Mouse (Mus musculus) embryo, embryonic 11 days (tissue): ENCODE data around the gene Usp35.

Experiments used
- DNase-seq: peaks from one replicate; pipeline ENCODE4 v3.0.0-alpha.2; 2015

Gene Usp35

GRCm38 (mm10) chr7:97313364-97313995, 18.3 kb downstream of the Usp35 start:
- DNase-seq, result no peak

- DNase-seq, result no peak
These were observed 19.0 kb downstream of the Usp35 start for GRCm38 (mm10) chr7:97312856-97313255.

DNA sequence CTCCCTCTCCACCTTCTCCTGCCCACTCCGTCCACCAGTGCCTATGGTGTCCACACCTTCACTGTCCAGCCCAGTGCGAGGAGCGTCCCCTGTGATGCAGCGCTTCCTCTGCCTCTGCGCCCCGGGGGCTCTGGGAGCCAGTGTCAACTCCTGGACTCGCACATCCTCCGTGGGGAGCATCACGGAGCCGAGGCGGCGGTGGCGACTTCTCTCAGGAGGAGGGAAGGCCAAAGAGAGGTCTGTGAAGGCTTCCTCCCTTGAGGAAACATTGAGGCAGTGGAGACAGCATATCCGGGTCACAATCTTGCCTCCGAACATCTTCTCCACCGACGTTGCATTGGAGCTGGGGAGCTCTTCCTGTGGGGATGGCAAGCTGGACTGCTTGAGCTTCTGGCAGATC, 19.6 kb downstream of the Usp35 start:
- no peak for DNase-seq

- DNase-seq, result no peak
These were observed 20.2 kb downstream of the Usp35 start for GRCm38 (mm10) chr7:97311620-97312019.

DNA sequence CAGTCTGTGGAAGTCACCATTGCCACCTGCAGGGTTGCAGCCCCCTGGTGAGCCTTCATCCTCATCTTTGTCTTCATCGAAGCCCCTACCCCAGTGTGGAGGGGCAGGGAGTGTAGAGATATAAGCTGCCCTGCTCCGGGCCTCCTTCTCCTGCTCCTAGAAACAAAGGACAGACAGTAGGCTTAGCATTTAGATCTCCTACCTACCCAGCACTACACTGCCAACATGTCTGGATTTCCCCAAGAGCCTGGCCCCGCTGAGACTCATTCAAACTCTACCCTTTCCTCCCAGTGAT, 21.5 kb downstream of the Usp35 start:
- DNase-seq, result no peak

DNA sequence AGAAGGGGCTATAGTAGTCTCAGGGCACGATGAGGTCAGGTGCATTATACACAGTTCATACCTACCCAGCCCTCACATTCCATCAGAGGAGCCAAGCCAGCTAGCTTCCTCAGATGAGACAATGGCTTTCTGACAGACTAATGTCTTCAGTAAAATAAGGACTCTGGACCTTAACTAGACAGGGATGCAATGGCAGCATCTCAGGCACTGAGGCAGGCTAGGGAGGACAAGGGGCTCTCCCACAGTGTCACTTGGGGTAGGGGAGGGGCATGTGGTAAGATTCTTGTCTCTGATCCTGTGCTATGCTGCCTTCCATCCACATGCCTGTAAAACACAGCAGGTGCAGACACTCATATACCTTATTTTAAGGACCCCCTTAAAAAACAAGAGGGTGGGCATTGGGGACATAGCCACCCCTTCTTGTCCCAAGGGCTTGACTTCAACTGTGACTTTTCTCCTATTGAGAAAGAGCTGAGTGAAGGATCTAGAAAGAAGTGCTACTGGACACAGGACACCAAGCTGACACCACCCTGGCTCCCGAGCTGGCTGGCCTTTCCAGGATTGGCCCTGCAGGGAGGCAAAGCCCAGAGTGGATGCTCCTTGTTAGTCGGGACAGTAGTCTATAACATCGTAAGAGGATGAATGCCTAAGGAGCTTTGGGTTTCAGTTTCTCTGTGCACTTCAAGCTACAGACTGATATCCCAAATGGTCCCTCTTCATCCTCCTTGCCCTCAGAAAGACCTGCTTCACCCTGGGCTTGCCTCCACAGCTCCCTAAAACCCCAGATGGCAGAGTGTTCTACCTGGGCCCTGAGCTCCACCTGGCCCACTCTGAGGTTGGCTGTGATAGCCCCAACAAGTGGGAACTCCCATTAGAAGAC, 22.1 kb downstream of the Usp35 start:
- no peak for DNase-seq

GRCm38 (mm10) chr7:97307546-97307945, 24.3 kb downstream of the Usp35 start:
- DNase-seq, result no peak

DNA sequence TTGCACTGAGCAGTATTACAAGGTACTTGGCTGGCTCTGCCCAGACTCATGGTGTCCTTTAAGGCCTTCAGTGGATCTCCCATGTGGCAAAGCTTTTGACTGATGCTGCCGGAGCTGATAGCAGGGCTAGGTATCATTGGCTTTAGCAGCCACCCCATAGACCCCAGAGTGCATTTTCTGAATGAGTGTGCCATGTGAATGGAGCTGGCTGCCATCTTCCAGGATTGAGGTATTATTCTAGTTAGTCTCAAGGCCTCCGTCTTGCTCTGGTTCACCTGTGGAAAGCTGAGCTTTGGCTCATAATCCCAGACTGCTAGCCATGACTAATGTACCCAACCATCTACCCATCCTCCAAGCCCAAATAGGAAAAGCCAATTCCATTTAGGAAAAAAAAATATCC, 25.0 kb downstream of the Usp35 start:
- no peak for DNase-seq

DNA sequence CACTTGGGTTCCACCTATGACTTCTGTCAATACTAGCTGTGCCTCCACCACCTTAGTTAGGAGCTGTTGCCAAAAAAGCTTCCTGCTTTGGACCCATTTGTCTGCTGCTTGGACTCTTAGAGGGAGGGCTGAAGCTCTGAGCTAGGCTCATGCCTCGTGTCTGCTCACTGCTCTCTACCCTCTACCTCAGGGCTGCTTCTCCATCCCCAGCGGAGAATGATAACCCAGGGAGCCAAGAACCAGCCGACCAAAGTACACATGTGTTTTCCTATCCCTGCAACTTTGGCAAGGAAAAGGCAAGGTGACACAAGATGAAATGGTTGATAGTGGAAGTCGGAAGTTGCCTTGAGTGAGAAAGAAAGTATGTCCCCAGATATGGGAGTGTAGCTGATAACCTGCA, 26.6 kb downstream of the Usp35 start:
- DNase-seq, result no peak

GRCm38 (mm10) chr7:97304471-97304870, 27.3 kb downstream of the Usp35 start:
- no peak for DNase-seq

DNA sequence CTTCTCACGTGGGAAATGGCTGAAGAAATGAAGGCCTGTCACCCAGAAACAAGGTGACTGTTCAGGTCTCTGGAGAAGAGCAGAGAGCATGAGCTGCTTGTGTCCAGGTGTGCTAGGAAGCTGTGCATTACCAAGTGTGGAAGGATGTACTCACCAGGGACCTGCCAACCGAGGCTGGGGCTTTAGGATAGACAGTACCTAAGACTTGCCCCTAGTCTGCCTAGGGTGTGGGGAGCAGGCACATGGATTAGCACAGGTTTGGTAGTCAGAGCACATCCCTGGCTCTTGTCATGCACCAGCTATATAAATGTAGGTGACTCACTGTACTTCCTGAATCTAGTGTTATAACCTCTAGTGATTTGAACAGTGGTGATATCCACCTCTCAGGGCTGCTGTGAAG, 28.2 kb downstream of the Usp35 start:
- DNase-seq, result no peak

- no peak for DNase-seq
These were observed 28.9 kb downstream of the Usp35 start for GRCm38 (mm10) chr7:97302876-97303275.

- DNase-seq, result no peak
These were observed 29.6 kb downstream of the Usp35 start for GRCm38 (mm10) chr7:97302261-97302660.

DNA sequence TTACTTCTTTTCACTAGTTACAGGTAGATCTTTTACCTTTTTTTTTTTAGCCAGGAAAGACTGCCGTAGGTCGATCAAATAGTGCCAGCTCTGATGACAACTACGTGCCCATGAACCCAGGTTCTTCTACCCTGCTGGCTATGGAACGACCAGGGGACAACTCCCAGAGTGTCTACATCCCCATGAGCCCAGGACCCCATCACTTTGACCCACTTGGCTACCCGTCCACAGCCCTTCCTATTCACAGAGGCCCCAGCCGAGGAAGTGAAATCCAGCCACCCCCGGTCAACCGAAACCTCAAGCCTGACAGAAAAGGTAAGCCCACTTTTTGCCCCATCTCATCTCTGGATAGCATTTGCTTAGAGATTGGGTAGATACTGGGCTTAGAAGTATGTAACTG, 30.5 kb downstream of the Usp35 start:
- no peak for DNase-seq

- no peak for DNase-seq
These were observed 30.9 kb downstream of the Usp35 start for GRCm38 (mm10) chr7:97300914-97301313.

- no peak for DNase-seq
These were observed 32.9 kb downstream of the Usp35 start for GRCm38 (mm10) chr7:97298943-97299342.

DNA sequence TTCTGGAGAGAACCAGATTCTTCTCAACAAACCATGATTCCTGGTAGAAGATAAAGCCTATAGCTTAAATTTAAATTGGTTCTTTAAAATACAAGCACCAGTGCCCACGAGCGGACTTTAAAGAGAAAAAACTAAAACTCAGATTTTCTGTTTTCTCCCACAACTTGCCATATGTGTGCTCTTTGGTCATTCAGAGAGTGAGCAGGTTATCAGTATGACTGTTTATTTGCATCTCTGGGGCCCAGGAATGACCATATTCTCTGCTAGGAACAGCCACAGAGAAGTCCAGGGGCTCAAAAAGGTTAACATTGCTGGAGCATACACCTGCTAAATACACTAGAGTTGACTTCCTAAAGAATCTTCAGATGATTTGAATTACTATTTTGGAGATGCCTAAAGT, 33.5 kb downstream of the Usp35 start:
- DNase-seq, result no peak

DNA sequence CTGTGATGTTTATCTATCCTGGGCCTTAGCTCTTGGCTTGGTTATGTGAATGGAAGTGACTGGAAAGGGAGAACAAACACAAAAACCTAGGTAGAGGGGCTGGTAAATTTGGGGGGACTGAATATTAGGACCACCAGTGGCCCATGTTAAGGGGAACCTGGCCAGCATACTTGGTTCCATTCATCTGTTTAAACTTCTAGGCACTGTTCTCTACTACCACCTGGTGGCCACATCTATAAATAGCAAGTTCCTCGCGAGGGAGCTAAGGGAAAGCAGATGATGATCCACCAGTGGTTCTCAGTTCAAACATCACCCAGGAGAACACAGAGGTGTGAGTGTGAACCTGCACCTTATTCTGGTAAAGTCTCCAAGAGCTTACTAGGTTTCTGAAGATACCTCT, 34.4 kb downstream of the Usp35 start:
- DNase-seq, result peak; percentile 70

DNA sequence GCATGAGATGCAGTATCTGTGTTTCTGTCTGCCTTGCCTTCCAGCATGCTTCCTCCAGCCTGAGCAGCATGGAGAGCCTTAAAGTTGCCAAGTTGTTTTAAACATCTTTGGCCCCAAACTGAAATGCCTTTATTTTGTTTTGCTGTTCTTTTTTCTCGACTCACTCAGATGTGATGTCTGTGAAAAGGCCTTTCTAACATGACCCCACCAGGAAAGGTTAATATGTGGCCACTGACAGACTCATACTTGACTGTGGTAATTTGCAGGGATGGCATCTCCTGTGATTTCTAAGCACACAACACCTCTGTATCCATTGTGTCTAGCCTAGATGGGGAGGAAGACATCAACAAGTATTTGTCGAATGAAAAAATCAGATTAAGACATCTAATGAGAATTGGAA, 34.8 kb downstream of the Usp35 start:
- DNase-seq, result no peak

- DNase-seq, result no peak
These were observed 60.8 kb downstream of the Usp35 start for GRCm38 (mm10) chr7:97271068-97271467.

GRCm38 (mm10) chr7:97270367-97270766, 61.5 kb downstream of the Usp35 start:
- no peak for DNase-seq

DNA sequence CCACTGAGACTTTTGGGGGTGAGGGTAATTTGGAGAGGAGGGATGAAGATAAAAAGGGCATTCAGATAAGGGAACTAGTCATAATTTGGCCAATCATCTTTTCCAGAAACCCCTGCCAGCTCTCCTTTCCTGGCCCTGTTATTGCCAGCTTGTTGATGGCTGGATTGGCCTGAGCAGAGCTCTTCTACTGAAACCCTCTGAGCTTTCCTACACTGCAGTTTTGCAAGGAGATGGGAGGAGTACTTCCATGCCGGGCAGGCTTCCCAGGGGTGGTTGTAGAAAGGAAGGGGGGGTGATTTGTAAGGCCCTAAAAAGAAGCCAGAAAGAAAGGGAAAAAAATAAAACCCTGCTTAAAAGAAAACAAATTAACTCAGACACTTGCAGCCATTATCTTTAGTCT, 69.3 kb downstream of the Usp35 start:
- no peak for DNase-seq
